Mouse (Mus musculus) midbrain, embryonic 10.5 days (tissue): ENCODE data around the gene A630010A05Rik. TPM values are rescaled to one million over a fixed set of nuclear protein-coding genes. Genes with fewer than 3 reads are reported as not detected.
"Not testable (repeated sequence)": the region's sequence is repeated elsewhere in the genome, so short reads cannot be mapped to it uniquely, and the experiment has no call there.

Experiments
- DNase-seq: peaks from one replicate; pipeline ENCODE4 v3.0.0-alpha.2; 2017; ENCODE audit warnings: low spot score
- H3K27ac ChIP-seq: fragments of 300-500 bp; sonication (generic); replicated peaks from 2 replicates; pipeline ENCODE4 v1.5.1; 2016; ENCODE audit warnings: mild to moderate bottlenecking
- H3K27me3 ChIP-seq: fragments of 300-500 bp; sonication (generic); 2 replicates; pipeline ENCODE4 v1.6.1; 2016; ENCODE audit warnings: low read depth, mild to moderate bottlenecking; ENCODE audit not compliant: poor library complexity, severe bottlenecking
- H3K36me3 ChIP-seq: fragments of 300-500 bp; sonication (generic); 2 replicates; pipeline ENCODE4 v1.6.1; 2016; ENCODE audit warnings: mild to moderate bottlenecking, moderate library complexity
- H3K4me1 ChIP-seq: fragments of 300-500 bp; sonication (generic); 2 replicates; pipeline ENCODE4 v1.6.1; 2016
- H3K4me3 ChIP-seq: fragments of 300-500 bp; sonication (generic); 2 replicates; pipeline ENCODE4 v1.5.1; 2016; ENCODE audit warnings: mild to moderate bottlenecking, moderate library complexity
- H3K9me3 ChIP-seq: fragments of 300-500 bp; sonication (generic); replicated peaks from 2 replicates; pipeline ENCODE4 v1.6.1; 2016; ENCODE audit warnings: mild to moderate bottlenecking
- WGBS: fragments of 180-500 bp; shearing (Covaris S2); methylation state at CpG from one replicate; pipeline ENCODE4 v1.1.7; 2016; 5-methylcytosine and 5-hydroxymethylcytosine counted together
- polyA plus RNA-seq: library from polyadenylated mRNA; unstranded; fragments of >200 nt; fragmentation: Nextera tagmentation; extraction: Ambion mirVana; gene quantifications from 2 replicates; pipeline ENCODE4 v1.2.1, GENCODE M21; 2016

The A630010A05Rik gene
- polyA plus RNA-seq, result not detected in 2 replicates

- no peak within 1 kb of the TSS for H3K4me3 ChIP-seq
- WGBS, result 84% methylated on average over 1 of the region's 1 CpGs
- DNase-seq, result no peak
- no peak within 1 kb of the TSS for H3K27ac ChIP-seq
- H3K4me1 ChIP-seq, result no peaks in the 10 kb centered on the region
- H3K9me3 ChIP-seq, result no peaks in the 10 kb centered on the region
- H3K36me3 ChIP-seq, result no peaks in the 10 kb centered on the region
- H3K27me3 ChIP-seq, result no peaks in the 10 kb centered on the region
Measured at GRCm38 (mm10) chr16:14562017-14562416, at the start of gene A630010A05Rik. TSS of gene A630010A05Rik (plus strand) at chr16:14562317.

- Histone ChIP-seq H3K9me3 (no peaks in the 10 kb centered on the region), H3K4me3 (no peak overlapping the region), H3K27me3 (no peaks in the 10 kb centered on the region), H3K27ac (no peak overlapping the region), H3K36me3 (no peaks in the 10 kb centered on the region), H3K4me1 (no peaks in the 10 kb centered on the region)
- no peak for DNase-seq
Measured at GRCm38 (mm10) chr16:14535766-14536165, 26.4 kb upstream of the A630010A05Rik start.

GRCm38 (mm10) chr16:14557191-14557590 is 4.9 kb upstream of the A630010A05Rik start:
- DNase-seq, H3K4me3 ChIP-seq, H3K27me3 ChIP-seq, H3K36me3 ChIP-seq, H3K27ac ChIP-seq, H3K9me3 ChIP-seq, H3K4me1 ChIP-seq: not testable (repeated sequence)
- WGBS, result 65% methylated on average over 1 of the region's 1 CpGs

Other genes starting within 250 kb of the A630010A05Rik start
- gene Fopnl, start 244.9 kb upstream of the A630010A05Rik start, polyA plus RNA-seq, result 143 and 169 TPM in 2 replicates
- gene Abcc1, start 200.8 kb upstream of the A630010A05Rik start, polyA plus RNA-seq, result 7.1 and 8.2 TPM in 2 replicates